Mouse (Mus musculus): ENCODE measurements at regions not wholly inside any gene's neighbourhood (a gene's known extent, or its start where the extent isn't known, plus 50 kb on each side); places are given as distances from the start of the nearest gene placed in this dataset.

DNA sequence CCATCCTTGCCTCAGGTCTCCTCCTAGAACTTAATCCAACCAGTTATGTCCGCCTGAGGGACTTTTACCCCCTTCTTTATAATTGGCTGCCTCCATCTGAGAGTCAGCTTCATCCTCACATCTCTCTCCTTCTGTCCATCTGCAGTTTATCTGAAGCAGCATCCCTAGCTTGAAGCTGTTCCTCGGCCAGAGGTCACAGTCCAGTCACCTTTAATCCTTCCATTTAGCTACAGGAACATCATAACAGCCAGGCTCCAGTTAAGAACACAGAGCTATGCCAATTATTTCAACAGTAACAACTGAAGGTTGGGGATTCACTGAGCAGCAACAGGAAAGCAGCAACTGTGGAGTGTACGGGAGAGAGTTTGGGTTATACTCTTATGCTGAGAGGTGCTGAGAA, 179.0 kb downstream of the Ice1 start:
- TF ChIP-seq CTCF (IDR thresholded peaks at IDR 0.05; ENCODE audit: control insufficient read depth, insufficient read depth, insufficient read length) (no peak), USF1 (IDR thresholded peaks at IDR 0.05; ENCODE audit: low read depth) (no peak), CEBPB (IDR thresholded peaks at IDR 0.05; ENCODE audit: low read depth) (no peak), MYOG (IDR thresholded peaks at IDR 0.05; ENCODE audit: control insufficient read depth, extremely low read depth, insufficient read length) (no peak), FOSL1 (IDR thresholded peaks at IDR 0.05; ENCODE audit: insufficient read depth, low read length, poor library complexity, severe bottlenecking) (no peak), MYOD1 (IDR thresholded peaks at IDR 0.05; ENCODE audit: control insufficient read depth, insufficient read length, low read depth) (no peak)
